Mouse (Mus musculus): ENCODE data around the gene Wfdc12. TPM values are rescaled to one million over a fixed set of nuclear protein-coding genes. Genes with fewer than 3 reads are reported as not detected.

Wfdc12 gene
- total RNA-seq, 2 experiments from 2014 or later = 0.83 TPM; not detected in 1

- DNase-seq (ENCODE audit: low spot score in 2 of 2) = peak in 1 of 2 experiments; percentile 31
Measured at GRCm38 (mm10) chr2:164180124-164180523, 10.3 kb downstream of the Wfdc12 start.

- DNase-seq (ENCODE audit: low spot score in 2 of 2) = no peak
Measured at GRCm38 (mm10) chr2:164177831-164178230, 12.6 kb downstream of the Wfdc12 start.

- no peak for DNase-seq (ENCODE audit: low spot score in 2 of 2)
Measured at GRCm38 (mm10) chr2:164175850-164176249, 14.6 kb downstream of the Wfdc12 start.

GRCm38 (mm10) chr2:164174649-164175395 is 15.6 kb downstream of the Wfdc12 start:
- DNase-seq (ENCODE audit: low spot score in 2 of 2) = no peak

GRCm38 (mm10) chr2:164173394-164173793 is 17.0 kb downstream of the Wfdc12 start:
- no peak for DNase-seq (ENCODE audit: low spot score in 2 of 2)

GRCm38 (mm10) chr2:164170902-164171301 is 19.5 kb downstream of the Wfdc12 start, which contains the start of gene Kcns1:
Gene Kcns1, minus strand, starts transcription at chr2:164171113.
- no peak for DNase-seq (ENCODE audit: low spot score in 2 of 2)

GRCm38 (mm10) chr2:164170326-164170725 is 20.1 kb downstream of the Wfdc12 start:
- DNase-seq (ENCODE audit: low spot score in 2 of 2) = no peak

- DNase-seq (ENCODE audit: low spot score in 2 of 2) = no peak
Measured at GRCm38 (mm10) chr2:164168571-164168946, 21.8 kb downstream of the Wfdc12 start.

GRCm38 (mm10) chr2:164167752-164168570 is 22.4 kb downstream of the Wfdc12 start:
- DNase-seq (ENCODE audit: low spot score in 2 of 2) = no peak

GRCm38 (mm10) chr2:164164941-164165340 is 25.5 kb downstream of the Wfdc12 start:
- no peak for DNase-seq (ENCODE audit: low spot score in 2 of 2)

GRCm38 (mm10) chr2:164161515-164162055 is 28.8 kb downstream of the Wfdc12 start:
- DNase-seq (ENCODE audit: low spot score in 2 of 2) = no peak

- DNase-seq (ENCODE audit: low spot score in 2 of 2) = no peak
Measured at GRCm38 (mm10) chr2:164158838-164159237, 31.6 kb downstream of the Wfdc12 start.

GRCm38 (mm10) chr2:164156158-164156557 is 34.2 kb downstream of the Wfdc12 start:
- no peak for DNase-seq (ENCODE audit: low spot score in 2 of 2)

GRCm38 (mm10) chr2:164154007-164154406 is 36.4 kb downstream of the Wfdc12 start:
- DNase-seq (ENCODE audit: low spot score in 2 of 2) = no peak

GRCm38 (mm10) chr2:164152341-164152740 is 38.1 kb downstream of the Wfdc12 start:
- no peak for DNase-seq (ENCODE audit: low spot score in 2 of 2)

GRCm38 (mm10) chr2:164150086-164150760 is 40.2 kb downstream of the Wfdc12 start:
- no peak for DNase-seq (ENCODE audit: low spot score in 2 of 2)

- DNase-seq (ENCODE audit: low spot score in 2 of 2) = no peak
Measured at GRCm38 (mm10) chr2:164146556-164146955, 43.9 kb downstream of the Wfdc12 start.

GRCm38 (mm10) chr2:164144541-164144940 is 45.9 kb downstream of the Wfdc12 start:
- peak in 1 of 2 experiments; percentile 27 for DNase-seq (ENCODE audit: low spot score in 2 of 2)

- DNase-seq (ENCODE audit: low spot score in 2 of 2) = no peak
Measured at GRCm38 (mm10) chr2:164144025-164144424, 46.4 kb downstream of the Wfdc12 start.

GRCm38 (mm10) chr2:164142021-164142420 is 48.4 kb downstream of the Wfdc12 start:
- peak in 1 of 2 experiments; percentile 16 for DNase-seq (ENCODE audit: low spot score in 2 of 2)

Data from adrenal gland, adult 18-20 months (tissue).